Mouse (Mus musculus) layer of hippocampus, postnatal 36 days (tissue): ENCODE data around the gene Cd48. TPM values are rescaled to one million over a fixed set of nuclear protein-coding genes. Genes with fewer than 3 reads are reported as not detected.
"Not testable (repeated sequence)": the region's sequence is repeated elsewhere in the genome, so short reads cannot be mapped to it uniquely, and the experiment has no call there.

Source experiments
- DNase-seq, 2 experiments: peaks; one replicate each; pipeline ENCODE4 v3.0.0; 2022
- microRNA-seq, 2 experiments: library from miRNA; unstranded; fragments of <30 nt; microRNA quantifications; one replicate each; pipeline ENCODE4 v1.2.0; 2021
- total RNA-seq, 2 experiments: library from RNA; stranded (reverse); gene quantifications; 2 replicates each; pipeline ENCODE4 v1.2.3; 2021

The Cd48 gene
- total RNA-seq, 2 experiments from 2014 or later: 0.77 TPM; not detected in 1

DNA sequence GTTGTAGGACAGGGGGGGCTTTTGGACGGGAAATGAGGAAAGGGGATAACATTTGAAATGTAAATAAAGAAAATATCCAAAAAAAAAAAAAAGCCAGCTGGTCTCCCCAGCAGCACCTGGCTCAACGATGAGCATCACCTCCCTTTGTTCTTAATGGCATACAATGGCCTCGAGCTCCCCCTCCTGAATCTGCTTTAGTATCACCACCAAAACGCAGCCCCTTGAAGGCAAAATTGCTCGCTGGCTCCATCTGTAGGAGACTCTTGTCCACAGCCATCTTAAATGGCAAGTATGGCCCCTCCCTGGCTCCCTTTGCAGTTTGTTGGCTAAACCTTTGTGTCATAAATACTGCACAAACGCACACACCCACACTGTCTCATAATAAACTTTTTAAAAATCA lies 17.2 kb downstream of the Cd48 start:
- peak; percentile 13 to 23 for DNase-seq

DNA sequence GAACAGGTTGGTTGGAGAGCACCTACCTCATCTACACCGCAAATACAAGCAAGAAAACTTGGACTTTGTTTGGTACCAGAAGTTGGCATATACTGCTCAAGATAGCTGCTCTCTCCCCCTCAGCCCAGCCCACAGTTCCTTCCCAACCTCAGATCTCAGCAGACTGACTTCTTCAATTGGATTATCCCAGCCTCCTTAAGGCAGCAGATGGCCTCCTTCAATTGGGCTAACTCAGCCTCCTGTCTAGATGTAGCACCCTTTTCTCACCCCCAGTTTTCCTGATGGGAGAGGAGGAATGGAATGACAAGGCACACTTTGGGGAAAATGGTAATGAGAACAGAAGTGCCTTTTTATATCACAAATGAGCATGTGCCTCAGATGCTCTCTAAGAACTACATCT lies 31.9 kb downstream of the Cd48 start:
- not testable (repeated sequence) for DNase-seq

DNA sequence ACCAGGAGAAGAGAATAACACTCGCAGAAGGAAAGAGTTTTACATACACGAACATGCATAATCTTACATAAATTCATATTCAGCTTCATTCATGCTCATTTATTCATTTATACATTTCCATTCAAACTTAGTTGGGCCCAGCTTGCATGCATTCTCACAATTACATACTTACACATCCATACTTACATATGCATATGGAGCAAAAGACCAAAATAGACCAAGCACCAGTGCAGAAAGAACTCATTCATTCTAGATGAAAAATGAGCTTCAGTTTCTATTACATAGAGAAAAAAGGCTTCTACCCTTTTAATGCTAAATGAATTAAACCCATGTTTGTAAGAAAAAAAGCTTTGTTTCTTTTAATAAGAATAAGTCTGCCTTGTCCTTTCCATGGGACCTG lies 33.6 kb downstream of the Cd48 start:
- DNase-seq: no peak

DNA sequence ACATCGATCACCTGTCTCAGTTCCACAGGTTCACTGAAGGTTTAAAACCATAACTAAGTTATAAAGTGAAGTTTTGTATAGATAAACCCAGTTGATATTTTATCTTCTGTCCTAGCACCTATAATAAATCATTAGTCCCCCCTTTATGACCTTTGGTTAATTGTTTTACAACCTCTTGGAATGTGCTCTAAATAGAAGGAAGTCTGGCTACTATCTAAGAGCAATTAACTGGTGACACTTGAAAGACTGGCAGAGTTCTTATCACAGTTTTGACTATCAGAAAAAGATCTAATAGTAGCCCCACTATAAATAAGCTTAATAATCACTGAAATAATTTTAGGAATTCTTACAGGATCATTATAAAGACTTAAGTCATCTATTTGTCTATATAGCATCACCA lies 34.4 kb downstream of the Cd48 start:
- no peak for DNase-seq

DNA sequence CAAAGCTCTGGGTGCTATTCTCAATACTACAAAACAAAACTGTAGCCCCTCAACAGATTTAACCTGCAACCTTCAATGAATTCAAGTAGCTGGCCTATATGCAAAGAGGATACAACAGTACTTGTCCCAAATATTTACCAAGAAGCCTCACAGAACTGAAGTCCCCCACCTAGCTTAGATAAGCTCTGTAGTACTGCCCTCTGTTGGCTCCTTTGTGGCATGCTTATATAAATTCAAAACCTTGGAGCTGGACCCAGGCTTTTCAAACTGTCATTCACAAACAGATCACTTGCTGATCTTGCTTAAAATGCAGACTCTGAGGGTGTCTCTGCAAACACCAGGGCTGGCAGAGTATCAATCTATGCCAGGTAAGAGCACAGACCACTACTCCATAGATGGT lies 49.4 kb downstream of the Cd48 start:
- no peak for DNase-seq

DNA sequence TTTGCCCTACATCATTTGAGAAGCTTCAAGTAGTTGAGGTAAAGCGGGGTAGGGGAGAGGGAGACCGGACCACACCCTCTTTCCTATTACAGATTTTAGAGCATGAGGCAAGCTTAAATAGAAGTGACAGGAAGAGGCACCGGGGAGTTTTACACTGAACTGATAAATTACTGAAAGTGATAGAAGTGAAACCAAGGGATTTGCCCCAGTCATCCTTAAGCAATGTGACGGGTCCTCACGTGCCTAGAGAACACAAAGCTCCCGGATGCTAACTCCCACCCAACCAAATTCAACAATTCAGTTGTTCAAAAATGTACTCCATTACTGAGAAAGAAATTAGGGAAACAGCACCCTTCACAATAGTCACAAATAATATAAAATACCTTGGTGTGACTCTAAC lies 53.1 kb downstream of the Cd48 start:
- no peak for DNase-seq

DNA sequence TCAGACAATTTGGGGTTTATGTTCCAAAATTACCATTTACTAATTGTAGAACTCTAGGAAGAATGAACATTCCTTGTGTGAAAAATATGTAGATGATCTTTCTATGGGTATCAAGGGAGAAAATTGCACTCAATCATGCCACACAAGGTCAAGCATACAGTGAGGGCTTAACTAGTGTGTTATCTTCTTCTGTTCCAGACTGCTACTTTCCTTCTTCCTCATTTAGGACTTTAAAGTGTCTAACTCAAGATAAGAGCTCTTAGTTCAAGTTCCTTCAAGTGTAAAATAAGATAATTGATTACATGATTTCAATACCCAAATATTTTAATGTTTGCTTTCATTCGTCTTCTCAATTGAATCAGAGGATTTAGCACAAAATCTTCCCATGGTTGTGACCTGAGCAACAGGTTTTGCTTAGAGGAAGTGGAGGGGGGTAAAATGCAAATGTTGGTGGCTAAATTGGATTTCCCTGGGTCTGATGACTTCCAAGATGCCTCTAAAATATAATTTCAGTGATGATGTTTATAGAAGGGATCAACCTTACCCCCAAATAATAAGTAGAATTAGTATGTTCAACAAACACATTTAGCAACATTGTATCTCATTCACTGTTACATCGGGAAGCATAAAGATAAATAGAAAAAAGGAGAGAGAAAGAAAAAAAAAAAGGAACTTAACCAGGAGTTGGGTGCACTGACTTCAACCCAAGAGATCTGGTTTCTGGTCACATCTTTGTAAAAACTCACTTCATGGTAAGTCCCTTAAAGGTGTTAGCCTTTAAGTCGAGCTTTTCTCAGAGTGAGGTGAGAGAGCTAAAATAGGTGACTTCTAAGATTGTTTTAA lies 66.5 kb downstream of the Cd48 start:
- DNase-seq: no peak

Small RNA genes within 50 kb of the gene (microRNA-seq; reads per million reads assigned to microRNA genes)
- 0 reads per million in 2 experiments for gene Mir7683

Other genes with a start within 250 kb of the Cd48 start
- 1 to 10 TPM; 5.0 to 6.6 TPM for gene F11r, start 244.5 kb upstream of the Cd48 start, total RNA-seq
- gene Alyref2, start 178.5 kb upstream of the Cd48 start, total RNA-seq: 1 to 10 TPM; 6.8 to 7.1 TPM
- gene Itln1, start 146.7 kb upstream of the Cd48 start, total RNA-seq: not detected
- not detected for gene Cd244a, start 122.8 kb upstream of the Cd48 start, total RNA-seq
- not detected for gene Ly9, start 74.6 kb upstream of the Cd48 start, total RNA-seq
- not detected for gene Slamf7, start 29.0 kb upstream of the Cd48 start, total RNA-seq
- under 1 TPM; 0.10 to 0.17 TPM for gene Slamf1, start 85.1 kb downstream of the Cd48 start, total RNA-seq
- gene Cd84, start 157.7 kb downstream of the Cd48 start, total RNA-seq: 1 to 10 TPM; 1.6 to 2.0 TPM
- gene Gm10521, start 213.7 kb downstream of the Cd48 start, total RNA-seq: not detected
- not detected for gene Slamf6, start 235.5 kb downstream of the Cd48 start, total RNA-seq